Mouse (Mus musculus): ENCODE results near the gene Gabarapl1.

DNA sequence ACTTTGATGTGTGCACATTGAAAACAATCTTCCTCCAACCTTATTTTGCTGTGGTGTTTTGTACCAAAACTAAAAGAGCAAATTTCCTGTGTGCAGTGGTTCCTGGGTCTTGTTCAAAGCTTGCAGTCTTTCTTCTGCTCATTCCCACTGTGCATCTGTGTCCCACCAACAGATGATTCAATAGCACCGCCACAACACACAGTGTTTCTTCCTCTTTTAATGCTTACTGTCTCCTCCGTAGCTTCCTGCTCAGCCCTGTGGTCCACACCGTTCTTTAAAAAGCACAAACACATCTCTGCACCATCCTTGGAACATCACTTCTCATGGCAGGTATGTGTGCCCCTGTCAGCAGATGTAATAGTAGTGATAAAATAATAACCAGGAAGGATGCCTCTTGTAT, 58.5 kb downstream of the Gabarapl1 start, which contains the start of gene Klrd1:
- no peak for TF ChIP-seq CTCF (IDR thresholded peaks at IDR 0.05; ENCODE audit: control insufficient read depth, insufficient read depth, insufficient replicate concordance, low read depth, low read length)
- TF ChIP-seq POLR2A (IDR thresholded peaks at IDR 0.05; ENCODE audit: control insufficient read depth, low read depth, low read length): no peak

All from testis, adult 2 months (tissue).